Mouse (Mus musculus) induced T-regulatory cell, adult 2 months (primary cell): ENCODE results near the gene Mien1.

Experiments used
- DNase-seq: peaks from one replicate; pipeline ENCODE4 v3.0.0-alpha.2; 2012; ENCODE audit warnings: low read depth

Mien1 gene

GRCm38 (mm10) chr11:98426592-98426991, 12.2 kb downstream of the Mien1 start:
- no peak for DNase-seq

DNA sequence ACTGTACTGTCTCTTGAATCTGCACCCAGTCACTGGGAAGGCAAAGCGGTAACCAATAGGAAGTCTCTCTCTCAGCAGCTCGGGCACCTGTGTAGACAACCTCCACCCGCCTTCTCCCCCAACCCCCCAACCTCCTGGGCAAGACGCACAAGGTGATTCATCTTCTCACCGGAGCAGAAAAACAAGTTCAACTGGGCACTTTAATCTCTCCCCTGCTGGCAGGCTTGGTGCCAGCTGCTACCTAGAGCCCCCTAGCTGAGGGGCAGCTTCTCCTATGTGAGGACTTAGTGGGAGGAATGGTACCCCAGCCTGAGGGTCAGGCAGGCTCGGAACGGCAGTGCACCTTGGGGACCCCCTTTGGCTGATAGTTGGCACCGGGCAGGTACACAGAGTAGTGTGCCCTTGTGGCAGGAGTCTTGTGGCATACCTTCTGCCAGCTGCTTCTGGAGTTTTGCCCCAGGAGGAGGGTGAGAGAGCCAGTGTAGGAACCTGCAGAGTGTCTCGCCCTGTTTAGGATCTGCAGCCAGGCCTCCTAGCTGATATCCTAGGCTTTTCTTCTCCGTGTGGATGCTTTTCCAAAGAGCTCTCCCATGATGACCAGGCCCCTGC, 19.7 kb downstream of the Mien1 start:
- no peak for DNase-seq

DNA sequence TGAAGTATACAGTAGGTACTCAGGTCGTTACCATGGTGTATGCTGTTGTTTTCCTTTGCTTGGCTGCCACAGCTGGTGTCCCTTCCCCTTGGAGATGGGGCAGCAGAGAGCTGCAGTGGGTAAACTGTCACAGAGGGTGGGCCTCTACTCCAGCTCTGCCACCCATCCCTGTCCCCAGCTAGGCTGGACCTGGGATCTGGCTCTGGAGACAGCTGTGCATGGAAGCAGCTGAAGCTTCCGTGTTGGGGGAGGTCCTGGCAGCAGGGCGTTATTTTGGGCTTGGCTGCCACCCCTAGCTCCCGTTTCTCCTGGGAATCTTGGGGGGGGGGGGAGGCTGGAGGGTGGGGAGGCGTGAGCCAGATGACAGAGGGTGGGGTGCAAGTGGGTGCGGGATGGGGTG, 20.5 kb downstream of the Mien1 start:
- no peak for DNase-seq

DNA sequence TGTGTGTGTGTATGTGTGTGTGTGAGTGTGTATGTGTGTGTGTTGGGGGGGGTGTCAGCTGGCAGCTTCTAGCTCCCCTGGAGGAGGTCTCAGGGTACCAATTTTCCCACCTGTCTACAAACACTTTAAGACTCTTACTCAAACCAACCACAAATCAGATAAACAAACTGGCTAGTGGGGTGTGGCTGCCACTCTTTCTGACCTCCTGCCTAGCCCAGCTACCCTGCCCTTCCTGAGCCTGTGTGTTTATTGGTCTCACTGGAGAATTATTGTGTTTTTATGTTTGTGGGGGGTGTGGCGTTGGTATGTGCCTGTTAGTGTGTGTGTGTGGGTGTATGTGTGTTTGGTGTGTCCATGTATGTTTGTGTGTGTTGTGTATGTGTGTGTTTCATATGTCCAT, 21.7 kb downstream of the Mien1 start:
- no peak for DNase-seq

GRCm38 (mm10) chr11:98414162-98414561, 24.6 kb downstream of the Mien1 start:
- DNase-seq = no peak

- DNase-seq = no peak
These were observed 25.1 kb downstream of the Mien1 start for GRCm38 (mm10) chr11:98413731-98414130.

DNA sequence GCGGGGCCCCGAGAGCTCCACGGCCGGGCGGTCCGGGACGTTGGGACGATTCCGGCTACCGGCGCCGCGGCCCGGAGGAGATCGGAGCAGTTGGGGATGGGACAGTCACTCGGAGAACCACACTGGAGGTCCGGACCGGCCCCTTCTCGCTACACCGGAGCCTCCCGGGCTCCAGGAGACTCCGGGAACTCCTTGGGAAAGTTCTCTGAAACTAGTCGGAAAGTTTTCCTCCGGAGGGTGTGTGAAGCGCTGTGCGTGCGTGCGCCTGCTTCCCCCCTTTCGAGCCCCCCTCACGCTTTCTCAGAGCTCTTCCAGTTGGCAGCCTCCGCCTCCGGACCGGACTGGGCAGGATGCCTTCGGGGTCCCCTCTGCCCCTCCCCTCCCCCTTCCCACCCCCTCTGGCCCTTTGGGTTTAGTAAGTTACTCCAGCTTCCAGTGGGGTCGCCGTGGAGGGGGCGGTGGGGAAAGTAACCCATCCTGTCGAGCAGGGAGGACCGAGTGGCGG, 25.9 kb downstream of the Mien1 start:
- DNase-seq = peak; percentile 30

DNA sequence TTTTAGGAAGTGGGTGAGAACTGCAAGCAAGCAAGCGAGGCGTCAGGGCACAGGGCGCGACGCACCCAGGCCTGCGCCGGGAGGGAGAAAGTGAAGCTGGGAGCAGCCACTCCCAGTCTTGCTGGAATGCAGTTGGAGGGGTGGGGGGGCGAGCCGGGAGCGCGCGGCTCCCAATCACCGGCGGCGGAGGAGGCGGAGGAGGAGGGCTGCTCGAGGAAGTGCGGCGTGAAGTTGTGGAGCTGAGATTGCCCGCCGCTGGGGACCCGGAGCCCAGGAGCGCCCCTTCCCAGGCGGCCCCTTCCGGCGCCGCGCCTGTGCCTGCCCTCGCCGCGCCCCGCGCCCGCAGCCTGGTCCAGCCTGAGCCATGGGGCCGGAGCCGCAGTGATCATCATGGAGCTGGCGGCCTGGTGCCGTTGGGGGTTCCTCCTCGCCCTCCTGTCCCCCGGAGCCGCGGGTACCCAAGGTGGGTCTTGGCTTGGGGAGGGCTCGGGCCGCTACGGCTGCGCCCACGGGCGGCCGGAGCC, 26.5 kb downstream of the Mien1 start, which contains the start of gene Erbb2:
TSS of gene Erbb2 (plus strand) at position 198 of the 524 bp plus-strand sequence.
- DNase-seq = peak; percentile 43

DNA sequence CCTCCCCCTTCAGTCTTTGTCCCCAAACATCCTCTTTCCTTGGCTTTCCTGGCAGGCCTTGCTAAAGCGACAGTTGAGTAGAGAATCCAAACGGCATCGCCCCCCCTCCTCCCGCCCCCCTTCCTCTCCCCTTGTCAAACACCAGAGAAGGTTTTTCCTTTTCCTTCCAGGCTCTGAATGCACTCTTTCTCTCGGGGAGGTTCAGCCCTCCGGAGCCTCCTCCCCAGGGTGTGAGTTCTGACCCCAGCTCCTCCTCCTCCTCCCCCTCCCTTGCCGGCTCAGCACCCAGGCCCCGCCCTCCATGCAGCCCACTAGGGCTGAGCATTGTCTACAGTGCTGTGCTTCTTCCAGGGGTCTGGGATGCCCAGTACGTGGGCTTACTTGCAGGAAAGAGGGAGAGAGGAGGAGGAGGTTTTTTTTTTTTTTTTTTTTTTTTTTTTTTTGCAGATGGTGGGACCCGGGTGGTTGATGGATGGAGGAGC, 29.4 kb downstream of the Mien1 start:
- no peak for DNase-seq

- no peak for DNase-seq
These were observed 29.9 kb downstream of the Mien1 start for GRCm38 (mm10) chr11:98408872-98409271.

DNA sequence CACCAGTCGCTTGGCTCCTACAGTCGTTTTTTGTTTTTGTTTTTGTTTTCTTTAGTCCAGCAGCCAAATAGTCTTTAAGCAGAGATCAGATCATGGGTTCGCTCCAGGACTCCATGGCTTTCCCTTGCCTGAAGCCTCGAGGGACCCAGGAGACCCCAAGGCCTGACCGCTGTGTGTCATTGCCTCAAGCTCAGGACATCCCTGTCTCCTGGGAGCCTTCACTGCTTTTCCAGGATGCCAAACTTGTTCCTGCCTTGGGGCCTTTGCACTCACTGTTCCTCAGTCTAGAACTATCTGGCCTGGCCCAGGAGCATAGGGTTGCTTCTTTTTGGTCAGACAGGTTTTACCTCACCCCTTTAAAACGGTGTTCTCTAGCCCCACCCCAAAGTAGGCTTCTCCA, 32.2 kb downstream of the Mien1 start:
- DNase-seq = no peak

DNA sequence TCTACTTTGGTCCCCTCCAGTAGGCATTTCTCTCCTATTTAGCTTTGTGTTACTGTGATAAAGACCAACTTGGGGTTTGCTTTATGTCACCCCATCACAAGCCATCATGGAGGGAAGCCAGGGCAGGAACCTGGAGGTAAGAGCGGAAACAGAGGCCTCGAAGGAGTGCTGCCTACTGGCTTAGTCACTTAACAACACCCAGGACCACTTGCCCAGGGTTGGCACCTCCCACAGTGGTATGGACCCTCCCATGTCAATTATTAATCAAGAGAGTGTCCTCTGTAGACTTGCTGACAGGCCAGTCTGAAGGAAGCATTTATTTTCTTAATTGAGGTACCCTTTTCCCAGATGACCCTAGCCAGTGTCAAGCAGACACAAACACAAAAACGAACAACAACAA, 38.0 kb downstream of the Mien1 start:
- no peak for DNase-seq

GRCm38 (mm10) chr11:98400161-98400726, 38.5 kb downstream of the Mien1 start, which contains the start of gene Pgap3:
Pgap3 (minus strand) TSS chr11:98400490.
- DNase-seq = peak; percentile 95

GRCm38 (mm10) chr11:98397946-98398345, 40.8 kb downstream of the Mien1 start:
- DNase-seq = no peak

GRCm38 (mm10) chr11:98395041-98395440, 43.8 kb downstream of the Mien1 start:
- DNase-seq = no peak

DNA sequence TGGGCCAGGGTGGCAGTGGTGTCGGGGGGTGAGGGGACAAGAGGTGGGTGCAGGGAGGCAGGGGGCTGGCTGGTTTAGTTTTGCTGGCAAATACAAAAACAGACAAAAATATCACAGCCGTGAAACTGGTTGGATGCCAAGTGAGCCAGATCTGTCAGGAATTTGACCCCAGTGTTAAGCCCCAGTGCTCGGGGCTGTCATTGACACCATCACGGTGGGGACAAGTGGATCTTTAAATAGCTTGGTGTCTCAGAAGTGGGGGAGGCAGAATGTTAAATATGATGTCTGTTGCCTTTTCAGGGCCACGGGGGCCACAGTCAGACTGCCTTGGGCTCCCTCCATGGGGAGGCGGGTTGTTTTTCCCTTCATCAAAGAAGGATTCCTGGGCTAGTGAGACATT, 44.5 kb downstream of the Mien1 start:
- DNase-seq = no peak

- peak; percentile 57 for DNase-seq
These were observed 45.5 kb downstream of the Mien1 start for GRCm38 (mm10) chr11:98393317-98393716.

GRCm38 (mm10) chr11:98392645-98393044, 46.1 kb downstream of the Mien1 start:
- no peak for DNase-seq

- no peak for DNase-seq
These were observed 46.8 kb downstream of the Mien1 start for GRCm38 (mm10) chr11:98392034-98392433.

- no peak for DNase-seq
These were observed 48.6 kb downstream of the Mien1 start for GRCm38 (mm10) chr11:98390141-98390540.

DNA sequence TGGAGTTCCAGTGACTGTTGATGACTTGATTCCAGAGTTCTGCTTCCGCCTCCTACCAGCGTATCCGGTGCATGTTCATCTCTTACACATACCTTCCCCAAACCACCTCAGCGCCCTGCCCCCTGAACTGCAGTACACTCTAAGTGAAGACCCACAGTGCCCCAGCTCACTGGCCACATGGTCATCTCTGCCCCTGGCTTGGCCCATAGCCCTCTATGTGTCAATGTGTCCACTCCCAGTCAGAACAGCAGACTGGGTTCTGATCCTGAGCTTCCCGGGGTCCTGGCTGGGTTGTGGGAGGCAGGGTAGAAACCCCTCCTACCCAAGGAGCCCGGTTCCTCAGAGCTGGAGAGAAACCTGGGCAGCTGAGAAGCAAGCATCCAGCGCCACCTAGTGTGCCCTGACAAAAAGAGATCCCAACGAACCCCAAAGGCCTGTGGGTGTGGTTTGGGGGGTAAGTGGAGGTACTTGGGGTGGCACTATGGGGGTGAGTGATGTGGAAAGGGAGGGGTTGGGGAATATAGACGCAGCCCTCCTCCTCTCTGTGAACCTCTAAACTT, 49.5 kb downstream of the Mien1 start:
- peak; percentile 72 for DNase-seq

GRCm38 (mm10) chr11:98388282-98388681, 50.5 kb downstream of the Mien1 start:
- no peak for DNase-seq
